Mouse (Mus musculus): ENCODE data around the gene Prdm2. TPM values are rescaled to one million over a fixed set of nuclear protein-coding genes. Genes with fewer than 3 reads are reported as not detected.

Prdm2 gene
- polyA plus RNA-seq, 1 experiment: 9.2 TPM

DNA sequence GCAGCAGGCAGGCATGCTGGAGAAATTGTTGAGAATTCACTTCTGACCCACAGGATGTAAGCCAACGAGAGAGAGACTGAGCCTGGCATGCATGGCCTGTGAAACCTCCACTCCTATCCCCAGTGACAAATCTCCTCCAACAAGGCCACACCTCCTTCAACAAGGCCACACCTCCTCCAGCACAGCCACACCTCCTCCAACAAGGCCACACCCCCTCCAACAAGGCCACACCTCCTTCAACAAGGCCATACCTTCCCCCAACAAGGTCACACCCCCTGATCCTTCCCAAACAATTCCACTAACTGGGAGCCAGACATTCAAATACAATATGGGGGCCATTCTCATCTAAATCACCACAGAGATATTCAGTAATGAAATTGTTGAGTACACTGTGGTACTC is 40.6 kb upstream of the Prdm2 start:
- Histone ChIP-seq H3K79me3 (ENCODE audit: low read depth) (no peaks in the 10 kb centered on the region), H3K79me2 (ENCODE audit: control insufficient read depth, insufficient read depth) (no peaks in the 10 kb centered on the region), H3ac (ENCODE audit: control insufficient read depth, insufficient read length, low read depth) (no peak overlapping the region), H3K27me3 (ENCODE audit: control insufficient read depth, insufficient read depth, insufficient read length) (no peaks in the 10 kb centered on the region), H3K4me3 (ENCODE audit: insufficient read depth, poor library complexity, severe bottlenecking) (no peak overlapping the region), H3K36me3 (ENCODE audit: control insufficient read depth, insufficient read depth) (no peaks in the 10 kb centered on the region)
- TF ChIP-seq MYOG (IDR thresholded peaks at IDR 0.05; ENCODE audit: control insufficient read depth, extremely low read depth, insufficient read length): no peak
- no peak for TF ChIP-seq CEBPB (IDR thresholded peaks at IDR 0.05; ENCODE audit: low read depth)
- TF ChIP-seq MAX (IDR thresholded peaks at IDR 0.05): no peak
- no peak for TF ChIP-seq USF1 (IDR thresholded peaks at IDR 0.05; ENCODE audit: low read depth)
- TF ChIP-seq CTCF (IDR thresholded peaks at IDR 0.05; ENCODE audit: control insufficient read depth, insufficient read depth, insufficient read length): no peak

DNA sequence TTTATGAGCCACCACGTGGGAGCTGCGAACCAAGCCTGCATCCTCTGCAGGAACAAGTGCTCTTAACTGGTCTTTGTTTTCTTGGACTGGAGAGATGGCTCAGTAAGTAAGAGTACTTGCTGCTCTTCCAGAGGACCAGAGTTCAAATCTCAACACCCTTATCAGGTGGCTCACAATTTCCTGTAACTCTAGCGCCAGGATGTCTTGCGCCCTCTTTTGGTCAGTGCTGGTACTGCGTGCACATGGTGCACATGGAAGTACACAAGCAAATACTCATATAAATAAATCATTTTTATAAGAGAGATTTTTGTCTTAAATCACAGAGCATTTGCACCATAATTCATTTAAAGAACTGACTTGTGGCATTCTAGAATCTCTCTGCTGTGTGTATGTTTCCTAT is 35.3 kb upstream of the Prdm2 start:
- Histone ChIP-seq H3K79me3 (ENCODE audit: low read depth) (no peaks in the 10 kb centered on the region), H3K79me2 (ENCODE audit: control insufficient read depth, insufficient read depth) (no peaks in the 10 kb centered on the region), H3K36me3 (ENCODE audit: control insufficient read depth, insufficient read depth) (no peaks in the 10 kb centered on the region), H3K27me3 (ENCODE audit: control insufficient read depth, insufficient read depth, insufficient read length) (no peaks in the 10 kb centered on the region), H3ac (ENCODE audit: control insufficient read depth, insufficient read length, low read depth) (no peak overlapping the region), H3K4me3 (ENCODE audit: insufficient read depth, poor library complexity, severe bottlenecking) (no peak overlapping the region)
- TF ChIP-seq MAX (IDR thresholded peaks at IDR 0.05) (no peak), CEBPB (IDR thresholded peaks at IDR 0.05; ENCODE audit: low read depth) (no peak), FOSL1 (IDR thresholded peaks at IDR 0.05; ENCODE audit: insufficient read depth, low read length, poor library complexity, severe bottlenecking) (no peak), MYOG (IDR thresholded peaks at IDR 0.05; ENCODE audit: control insufficient read depth, extremely low read depth, insufficient read length) (no peak), USF1 (IDR thresholded peaks at IDR 0.05; ENCODE audit: low read depth) (no peak), CTCF (IDR thresholded peaks at IDR 0.05; ENCODE audit: control insufficient read depth, insufficient read depth, insufficient read length) (no peak), MYOD1 (IDR thresholded peaks at IDR 0.05; ENCODE audit: control insufficient read depth, insufficient read length, low read depth) (no peak)

DNA sequence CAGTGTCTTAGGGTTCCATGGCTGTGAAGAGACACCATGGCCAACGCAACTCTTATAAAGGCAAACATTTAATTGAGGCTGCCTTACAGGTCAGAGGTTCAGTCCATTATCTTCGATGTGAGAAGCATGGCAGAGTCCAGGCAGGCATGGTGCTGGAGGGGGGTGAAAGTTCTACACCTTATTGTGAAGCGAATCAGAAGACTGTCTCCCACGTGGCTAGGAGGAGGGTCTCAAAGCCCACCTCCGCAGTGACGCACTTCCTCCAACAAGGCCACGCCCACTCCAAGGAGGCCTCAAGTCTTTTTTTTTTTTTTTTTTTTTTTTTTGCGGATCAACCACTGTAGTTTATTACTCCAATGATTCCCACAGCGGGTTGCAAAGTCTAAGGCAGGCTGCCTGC is 28.5 kb upstream of the Prdm2 start:
- Histone ChIP-seq H3K4me3 (ENCODE audit: insufficient read depth, poor library complexity, severe bottlenecking) (no peak overlapping the region), H3ac (ENCODE audit: control insufficient read depth, insufficient read length, low read depth) (no peak overlapping the region), H3K36me3 (ENCODE audit: control insufficient read depth, insufficient read depth) (no peaks in the 10 kb centered on the region), H3K27me3 (ENCODE audit: control insufficient read depth, insufficient read depth, insufficient read length) (no peaks in the 10 kb centered on the region), H3K79me2 (ENCODE audit: control insufficient read depth, insufficient read depth) (no peaks in the 10 kb centered on the region), H3K79me3 (ENCODE audit: low read depth) (no peaks in the 10 kb centered on the region)
- TF ChIP-seq MYOG (IDR thresholded peaks at IDR 0.05; ENCODE audit: control insufficient read depth, extremely low read depth, insufficient read length) (no peak), MAX (IDR thresholded peaks at IDR 0.05) (no peak)

DNA sequence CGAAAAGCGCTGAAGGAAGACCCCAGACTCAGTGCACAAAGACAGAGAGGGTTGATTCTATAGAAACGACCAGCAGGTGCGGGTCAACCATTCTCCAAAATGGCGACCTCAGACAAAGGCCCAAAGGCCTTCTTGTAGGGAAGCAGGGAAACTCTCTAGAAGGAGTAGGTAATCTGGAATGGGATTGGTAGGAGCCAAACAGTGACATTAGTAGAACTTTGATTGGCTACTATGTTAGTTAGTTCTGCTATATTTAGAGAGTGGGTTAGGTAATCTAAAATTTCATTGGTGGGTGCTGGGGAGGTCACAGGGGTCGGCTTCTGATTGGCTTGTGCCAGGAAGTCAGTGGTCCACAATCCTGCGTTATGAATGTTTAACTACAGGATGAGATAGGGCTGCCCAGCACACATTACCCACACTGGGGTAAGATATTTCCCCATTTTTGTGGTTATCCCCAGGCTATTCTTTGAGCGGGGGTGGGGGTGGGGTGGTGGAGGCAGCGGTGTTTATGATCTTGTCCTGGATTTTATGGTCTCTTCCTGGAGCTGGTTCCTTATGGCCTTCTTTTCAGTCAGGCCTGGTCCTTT is 26.9 kb upstream of the Prdm2 start:
- TF ChIP-seq MYOD1 (IDR thresholded peaks at IDR 0.05; ENCODE audit: control insufficient read depth, insufficient read length, low read depth) (no peak), MYOG (IDR thresholded peaks at IDR 0.05; ENCODE audit: control insufficient read depth, extremely low read depth, insufficient read length) (no peak), CTCF (IDR thresholded peaks at IDR 0.05; ENCODE audit: control insufficient read depth, insufficient read depth, insufficient read length) (no peak), USF1 (IDR thresholded peaks at IDR 0.05; ENCODE audit: low read depth) (no peak), CEBPB (IDR thresholded peaks at IDR 0.05; ENCODE audit: low read depth) (no peak), FOSL1 (IDR thresholded peaks at IDR 0.05; ENCODE audit: insufficient read depth, low read length, poor library complexity, severe bottlenecking) (no peak), MAX (IDR thresholded peaks at IDR 0.05) (no peak)
- Histone ChIP-seq H3K4me3 (ENCODE audit: insufficient read depth, poor library complexity, severe bottlenecking) (no peak overlapping the region), H3K27me3 (ENCODE audit: control insufficient read depth, insufficient read depth, insufficient read length) (no peaks in the 10 kb centered on the region), H3ac (ENCODE audit: control insufficient read depth, insufficient read length, low read depth) (no peak overlapping the region), H3K36me3 (ENCODE audit: control insufficient read depth, insufficient read depth) (no peaks in the 10 kb centered on the region), H3K79me3 (ENCODE audit: low read depth) (no peaks in the 10 kb centered on the region), H3K79me2 (ENCODE audit: control insufficient read depth, insufficient read depth) (no peaks in the 10 kb centered on the region)

DNA sequence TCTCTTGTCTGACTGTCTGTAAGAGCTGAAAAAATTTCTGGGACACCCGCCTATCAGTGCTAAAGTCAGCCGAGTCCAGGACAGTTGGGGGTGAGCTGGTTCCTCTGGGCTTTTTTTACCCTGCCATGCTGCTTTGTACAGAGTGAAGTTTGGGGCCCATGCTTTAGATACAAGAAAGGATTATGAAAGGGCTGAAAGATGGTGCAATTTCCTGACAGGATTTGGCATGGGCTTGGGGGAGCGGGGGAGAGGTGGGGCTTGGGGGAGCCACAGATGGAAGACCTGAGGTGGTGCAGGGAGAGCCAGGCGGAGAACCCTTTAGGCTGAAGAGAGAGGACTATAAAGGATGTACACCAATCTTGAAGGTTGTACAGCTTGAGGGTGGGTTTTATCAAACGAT is 26.3 kb upstream of the Prdm2 start:
- Histone ChIP-seq H3K79me3 (ENCODE audit: low read depth) (no peaks in the 10 kb centered on the region), H3K27me3 (ENCODE audit: control insufficient read depth, insufficient read depth, insufficient read length) (no peaks in the 10 kb centered on the region), H3K79me2 (ENCODE audit: control insufficient read depth, insufficient read depth) (no peaks in the 10 kb centered on the region), H3ac (ENCODE audit: control insufficient read depth, insufficient read length, low read depth) (no peak overlapping the region), H3K4me3 (ENCODE audit: insufficient read depth, poor library complexity, severe bottlenecking) (no peak overlapping the region), H3K36me3 (ENCODE audit: control insufficient read depth, insufficient read depth) (no peaks in the 10 kb centered on the region)
- TF ChIP-seq CTCF (IDR thresholded peaks at IDR 0.05; ENCODE audit: control insufficient read depth, insufficient read depth, insufficient read length) (no peak), CEBPB (IDR thresholded peaks at IDR 0.05; ENCODE audit: low read depth) (no peak), MYOG (IDR thresholded peaks at IDR 0.05; ENCODE audit: control insufficient read depth, extremely low read depth, insufficient read length) (no peak), MAX (IDR thresholded peaks at IDR 0.05) (no peak), MYOD1 (IDR thresholded peaks at IDR 0.05; ENCODE audit: control insufficient read depth, insufficient read length, low read depth) (no peak), USF1 (IDR thresholded peaks at IDR 0.05; ENCODE audit: low read depth) (no peak), FOSL1 (IDR thresholded peaks at IDR 0.05; ENCODE audit: insufficient read depth, low read length, poor library complexity, severe bottlenecking) (no peak)

DNA sequence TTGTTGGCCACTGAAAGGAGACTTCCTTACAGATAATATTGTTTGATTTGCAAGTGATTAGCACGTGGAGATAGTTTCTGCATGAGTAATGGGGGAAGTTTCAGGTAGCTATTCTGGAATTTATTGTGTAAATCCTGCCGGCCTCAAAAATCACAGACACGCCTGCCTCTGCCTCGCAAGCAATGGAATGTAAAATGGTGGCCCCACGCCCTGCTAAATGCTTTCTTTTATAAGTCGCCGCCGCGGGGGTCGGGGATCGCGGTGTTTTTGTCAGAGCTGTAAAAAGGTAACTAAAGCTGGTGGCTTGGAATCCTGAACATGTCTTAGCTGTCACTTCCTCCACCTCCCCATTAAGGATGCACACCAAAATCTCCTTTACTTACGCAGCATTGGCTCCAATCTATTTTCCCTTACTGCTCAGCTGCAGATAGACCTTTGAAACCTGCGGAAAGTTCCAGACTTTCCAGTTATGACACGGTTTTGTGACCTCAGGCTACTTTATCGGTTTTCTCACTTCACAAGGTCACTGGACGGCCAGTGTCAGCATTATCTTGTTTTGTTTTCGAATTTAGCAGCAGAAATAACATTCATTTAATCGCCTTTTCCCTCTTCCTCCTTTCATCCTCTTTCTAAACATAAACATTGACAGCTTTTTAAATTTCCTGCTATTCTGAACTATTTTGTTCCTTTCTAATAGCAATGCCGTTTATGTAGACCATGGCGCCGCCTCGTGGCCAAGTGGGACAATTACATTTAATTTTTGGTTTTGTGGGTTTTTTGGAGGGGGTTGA is 25.6 kb upstream of the Prdm2 start:
- Histone ChIP-seq H3K36me3 (ENCODE audit: control insufficient read depth, insufficient read depth) (no peaks in the 10 kb centered on the region), H3ac (ENCODE audit: control insufficient read depth, insufficient read length, low read depth) (no peak overlapping the region), H3K27me3 (ENCODE audit: control insufficient read depth, insufficient read depth, insufficient read length) (no peaks in the 10 kb centered on the region), H3K79me2 (ENCODE audit: control insufficient read depth, insufficient read depth) (no peaks in the 10 kb centered on the region), H3K79me3 (ENCODE audit: low read depth) (no peaks in the 10 kb centered on the region), H3K4me3 (ENCODE audit: insufficient read depth, poor library complexity, severe bottlenecking) (no peak overlapping the region)
- TF ChIP-seq CEBPB (IDR thresholded peaks at IDR 0.05; ENCODE audit: low read depth) (no peak), MAX (IDR thresholded peaks at IDR 0.05) (no peak)

Data from C2C12 (cell line).